Mouse (Mus musculus) adrenal gland, adult 8-10 months (tissue): ENCODE data around the gene Rps16. TPM values are rescaled to one million over a fixed set of nuclear protein-coding genes. Genes with fewer than 3 reads are reported as not detected.

Experiments used
- DNase-seq: peaks from one replicate; pipeline ENCODE4 v3.0.0; 2022
- total RNA-seq, 4 experiments: library from RNA; stranded (reverse); gene quantifications; 2 replicates each; pipeline ENCODE4 v1.2.4; 2022

Rps16 gene
- total RNA-seq, 4 experiments from 2014 or later = 948 to 1,196 (median 1,106) TPM

DNA sequence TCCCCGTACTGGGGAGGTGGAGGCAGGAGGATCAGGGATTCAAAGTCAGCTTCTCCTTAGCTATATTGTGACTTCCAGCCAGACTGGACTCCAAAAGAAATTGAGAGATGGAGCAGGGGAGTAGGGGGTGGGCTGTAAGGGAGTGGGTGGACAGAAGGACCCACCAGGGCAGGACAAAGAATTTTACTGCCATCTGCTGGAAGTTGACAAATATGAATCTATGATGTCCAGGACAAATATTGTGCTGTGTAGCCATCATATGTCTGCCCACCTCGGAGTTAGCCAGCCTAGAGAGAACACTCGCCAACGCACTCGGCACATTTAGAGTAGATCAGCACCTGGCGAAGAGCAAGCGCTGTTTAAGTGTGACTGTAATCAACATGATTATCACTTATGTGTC lies 1.9 kb upstream of the Rps16 start:
- no peak for DNase-seq

DNA sequence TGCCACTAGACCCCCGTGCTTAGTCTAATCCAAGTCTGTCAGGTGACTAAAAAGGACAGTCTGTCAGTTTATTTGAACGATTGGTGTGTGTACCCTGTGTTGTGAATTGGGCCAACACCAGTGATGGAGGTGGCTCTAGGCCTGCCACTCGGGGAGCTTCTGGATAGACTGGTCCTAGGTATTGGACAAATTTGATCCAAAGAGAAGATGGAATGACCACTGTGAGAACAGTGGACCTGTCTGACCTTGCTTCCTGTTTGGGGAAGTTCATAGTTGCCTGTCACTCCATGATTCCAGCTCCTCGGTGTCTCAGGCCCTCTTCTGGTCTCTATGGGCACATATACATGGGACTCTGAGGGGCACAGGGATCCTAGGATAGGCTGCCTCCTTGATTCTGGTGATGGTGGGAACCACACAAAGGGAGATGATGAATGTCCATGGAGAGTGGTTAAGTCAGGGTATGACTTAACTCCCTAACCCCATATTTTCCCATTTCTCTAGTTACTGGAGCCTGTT lies 1.3 kb downstream of the Rps16 start:
- DNase-seq = no peak

DNA sequence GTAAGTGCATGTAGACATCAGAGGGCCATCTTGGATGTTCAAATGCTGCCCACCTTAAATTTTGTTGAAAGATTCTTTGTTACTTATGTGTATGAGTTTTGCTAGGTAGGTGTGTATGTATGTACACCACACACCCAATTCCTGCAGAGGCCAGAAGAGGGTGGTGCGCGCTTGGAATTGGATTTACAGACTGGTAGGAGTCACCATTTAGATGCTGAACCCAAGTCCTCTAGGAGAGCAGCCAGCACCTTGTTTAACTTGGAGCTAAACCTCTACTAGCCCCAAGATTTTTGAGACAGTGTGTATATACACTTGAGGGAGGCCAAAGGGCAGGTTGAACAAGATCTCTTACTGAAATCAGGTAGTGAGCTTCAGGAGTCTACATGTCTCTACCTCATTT lies 2.8 kb downstream of the Rps16 start:
- no peak for DNase-seq

DNA sequence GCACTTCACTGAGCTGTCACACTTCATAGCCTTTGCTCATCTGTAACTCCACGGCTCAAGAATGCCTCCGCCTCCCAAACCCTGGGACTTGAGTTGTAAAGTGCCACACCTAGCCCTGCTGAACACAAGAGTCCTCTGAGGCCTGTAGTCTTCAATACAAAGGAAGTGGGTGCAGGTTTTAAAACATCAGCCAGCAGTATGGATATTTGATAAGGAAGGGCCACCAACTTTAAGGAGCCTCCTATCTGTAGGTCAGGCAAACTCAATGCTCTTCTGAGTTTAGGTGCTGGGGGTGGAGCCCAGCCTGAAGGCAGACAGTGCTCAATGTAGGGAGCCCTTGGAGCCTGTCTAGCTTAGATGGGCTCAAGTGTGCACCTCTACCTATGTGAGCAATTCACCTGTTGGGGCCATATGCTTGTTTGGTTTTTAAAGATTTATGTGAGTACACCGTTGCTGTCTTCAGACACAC lies 3.7 kb downstream of the Rps16 start:
- DNase-seq = no peak

DNA sequence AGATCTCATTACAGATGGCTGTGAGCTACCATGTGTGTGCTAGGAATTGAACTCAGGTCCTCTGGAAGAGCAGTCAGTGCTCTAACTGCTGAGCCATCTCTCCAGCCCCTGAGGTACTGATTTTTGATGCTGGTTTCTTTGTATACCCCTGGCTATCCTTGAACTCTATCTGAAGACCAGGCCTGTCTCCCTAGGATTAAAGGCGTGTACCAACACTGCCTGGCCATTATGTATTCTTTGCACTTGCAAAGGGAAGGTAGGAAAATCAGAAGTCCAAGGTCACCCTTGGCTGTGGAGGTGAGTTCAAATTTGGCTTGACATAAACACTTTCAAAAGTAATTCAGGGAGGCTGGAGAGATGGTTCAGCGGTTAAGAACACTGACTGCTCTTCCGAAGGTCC lies 4.1 kb downstream of the Rps16 start:
- DNase-seq = no peak

DNA sequence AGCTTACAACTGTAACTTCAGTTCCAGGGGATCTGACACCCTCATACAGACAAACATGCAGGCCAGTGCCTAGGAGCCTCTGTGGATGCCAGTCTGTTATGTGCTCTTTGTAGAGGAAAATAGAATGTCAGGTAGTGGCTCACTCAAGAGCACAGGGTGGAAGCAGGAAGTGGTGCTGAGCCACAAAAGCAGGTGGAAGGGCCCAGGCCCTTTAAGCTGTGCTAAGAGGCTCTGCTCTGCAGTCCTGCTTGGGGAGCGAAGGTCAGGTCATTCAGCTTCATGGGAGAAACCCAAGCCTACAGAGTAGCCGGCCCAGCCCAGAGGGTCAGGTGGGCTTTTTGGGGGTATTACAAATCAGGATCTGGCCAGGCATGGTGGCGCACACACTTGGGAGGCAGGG lies 4.8 kb downstream of the Rps16 start:
- no peak for DNase-seq

DNA sequence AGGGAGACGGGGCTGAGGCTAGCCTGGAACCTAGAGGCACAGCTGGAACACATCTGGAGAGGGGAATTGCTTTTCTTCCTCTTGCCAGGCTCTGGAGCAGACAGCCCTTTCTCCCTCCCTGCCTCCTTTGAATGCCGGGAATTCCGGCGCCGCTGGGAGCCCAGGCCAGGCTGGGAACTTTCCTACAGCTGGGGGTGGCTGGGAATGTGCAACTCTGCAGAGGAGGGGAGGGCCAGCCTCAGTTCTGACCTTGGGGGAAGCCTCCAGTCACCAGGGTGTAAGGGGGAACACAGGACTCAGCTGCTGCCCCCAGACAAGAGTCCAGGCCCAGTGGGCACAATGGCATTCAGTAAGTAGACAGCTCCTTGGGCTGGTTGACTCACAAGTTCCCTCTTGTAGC lies 6.5 kb downstream of the Rps16 start:
- no peak for DNase-seq

DNA sequence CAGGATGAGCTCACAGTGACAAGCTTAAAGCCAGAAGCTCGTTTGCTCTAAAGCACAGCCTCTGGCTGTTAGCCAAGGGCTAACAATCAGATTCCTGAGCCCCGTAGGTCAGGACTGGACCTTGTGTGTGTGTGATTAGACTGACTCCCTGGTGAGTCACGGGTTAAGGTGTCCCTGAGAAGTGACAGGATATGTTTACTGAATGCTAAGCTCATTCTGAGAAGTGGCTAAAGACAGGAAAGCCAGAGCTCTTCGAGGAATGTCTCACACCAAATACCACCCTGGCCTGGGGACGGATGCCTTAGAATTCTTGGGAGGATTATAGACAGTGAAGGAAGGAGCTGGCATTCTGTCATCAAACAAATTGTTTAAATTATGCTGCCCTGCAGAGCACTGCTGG lies 7.5 kb downstream of the Rps16 start:
- DNase-seq = peak; percentile 50

DNA sequence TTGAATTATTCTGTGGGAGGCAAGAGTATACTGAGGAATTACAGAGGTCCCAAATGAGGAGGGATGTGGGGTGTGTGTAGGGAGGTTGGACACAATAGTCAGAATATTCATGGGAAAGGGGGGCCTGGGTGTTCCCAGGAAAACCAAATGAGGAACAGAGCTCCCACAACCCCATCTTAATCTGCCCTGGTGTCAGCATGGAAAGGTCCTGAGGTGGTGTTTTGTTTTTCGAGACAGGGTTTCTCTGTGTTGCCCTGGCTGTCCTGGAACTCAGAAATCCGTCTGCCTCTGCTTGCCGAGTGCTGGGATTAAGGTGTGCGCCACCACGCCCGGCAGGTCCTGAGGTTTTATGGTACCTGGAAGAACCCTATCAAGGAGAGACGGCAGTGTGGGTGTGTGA lies 8.0 kb downstream of the Rps16 start:
- DNase-seq = no peak

DNA sequence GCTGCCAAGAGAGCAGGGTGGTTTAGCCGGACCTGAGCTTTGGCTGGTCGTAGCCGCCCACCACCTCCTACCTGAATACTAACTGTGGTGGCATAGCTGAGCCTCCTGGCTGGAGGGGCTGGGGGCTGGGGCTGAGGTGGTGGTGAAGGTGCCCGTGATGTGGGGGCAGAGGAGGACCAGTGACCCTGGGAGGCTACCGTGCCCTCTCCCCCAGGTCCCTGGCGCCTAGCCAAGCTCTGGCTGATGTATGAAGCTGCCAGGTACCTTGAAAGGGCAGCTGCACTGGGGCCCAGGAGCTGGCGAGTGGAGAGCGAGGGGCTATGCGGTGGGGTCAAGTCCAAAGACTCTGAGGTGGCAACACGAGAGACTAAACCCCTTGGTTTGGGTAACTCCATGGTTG lies 9.4 kb downstream of the Rps16 start:
- no peak for DNase-seq

DNA sequence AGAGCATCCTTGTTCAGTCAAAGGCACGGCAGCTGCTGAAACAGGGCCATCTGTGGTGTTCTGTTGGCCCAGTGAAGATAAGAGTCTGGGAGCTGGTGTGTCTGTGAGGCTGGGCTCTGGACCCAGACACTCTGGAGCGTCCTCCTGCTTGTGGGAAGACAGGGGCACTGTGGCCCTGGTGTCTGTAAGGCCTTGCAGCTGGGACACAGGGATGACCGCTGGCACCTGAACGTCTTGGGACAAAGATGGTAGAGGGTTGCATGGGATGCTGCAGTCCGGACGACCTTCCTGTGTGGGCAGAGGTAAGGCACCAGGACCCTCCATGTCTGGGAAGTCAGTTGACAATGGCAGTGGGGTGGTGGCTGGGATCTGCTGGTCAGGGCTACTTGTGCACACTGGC lies 9.8 kb downstream of the Rps16 start:
- no peak for DNase-seq

DNA sequence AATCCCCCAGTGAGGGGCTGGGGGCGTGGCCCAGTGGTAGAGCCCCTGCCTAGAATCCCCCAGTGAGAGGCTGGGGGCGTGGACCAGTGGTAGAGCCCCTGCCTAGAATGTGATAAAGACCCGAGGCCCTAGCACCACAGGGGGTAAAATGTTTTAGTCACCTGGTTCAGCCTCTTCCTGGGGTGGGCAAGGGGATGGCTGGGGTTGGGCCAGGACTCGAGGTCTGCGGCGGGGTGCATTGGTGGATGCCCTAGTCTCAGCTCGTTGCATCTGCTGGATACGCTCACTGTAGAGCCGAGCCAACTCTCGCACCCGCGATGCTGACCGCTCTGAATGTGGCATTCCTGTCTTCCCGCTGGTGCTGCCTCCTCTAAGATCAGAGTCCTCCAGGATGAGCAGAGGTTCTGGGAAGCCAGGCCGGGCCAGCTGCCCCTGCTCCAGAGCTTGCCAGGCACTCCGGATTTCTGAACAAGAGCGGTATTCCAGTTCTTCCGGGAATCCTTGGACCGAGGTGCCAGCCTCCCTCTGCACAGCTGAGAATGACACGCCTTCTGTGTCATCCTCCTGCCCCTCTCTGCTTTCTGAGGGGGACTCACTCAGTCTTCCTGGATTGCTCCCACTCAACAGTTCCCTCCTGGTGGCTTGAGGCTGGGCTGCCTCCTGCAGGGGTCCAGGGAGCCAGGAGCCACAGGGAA lies 11.3 kb downstream of the Rps16 start:
- DNase-seq = no peak

DNA sequence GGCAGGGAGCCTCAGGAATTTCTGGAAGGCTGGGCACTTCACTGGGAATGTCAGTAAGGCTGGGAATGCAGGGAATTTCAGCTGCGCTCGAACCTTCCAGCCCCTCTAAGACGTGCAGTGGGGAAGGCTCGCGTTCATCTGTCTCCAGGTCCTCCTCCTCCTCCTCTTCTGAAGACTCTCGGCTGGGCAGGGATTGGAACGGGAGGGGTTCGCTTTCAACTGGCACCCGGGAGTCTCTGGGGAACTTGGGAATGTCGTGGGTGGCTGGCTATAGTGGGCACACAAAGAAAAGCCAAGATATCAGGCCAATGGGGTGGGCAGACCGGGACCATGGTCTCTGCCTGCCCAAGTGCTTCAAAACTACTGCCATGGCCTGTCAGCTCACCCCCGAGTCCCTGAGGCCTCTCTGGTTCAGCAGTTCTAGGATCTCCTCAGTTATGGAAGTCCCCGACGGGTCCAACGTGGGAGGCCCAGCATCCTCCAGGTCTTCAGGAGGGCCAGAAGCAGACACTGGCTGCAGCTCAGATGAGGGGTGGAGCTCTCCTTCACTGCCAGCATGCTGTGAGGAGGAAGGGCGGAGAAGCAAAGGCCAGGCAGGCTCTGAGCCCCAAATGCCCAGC lies 12.1 kb downstream of the Rps16 start:
- DNase-seq = no peak

DNA sequence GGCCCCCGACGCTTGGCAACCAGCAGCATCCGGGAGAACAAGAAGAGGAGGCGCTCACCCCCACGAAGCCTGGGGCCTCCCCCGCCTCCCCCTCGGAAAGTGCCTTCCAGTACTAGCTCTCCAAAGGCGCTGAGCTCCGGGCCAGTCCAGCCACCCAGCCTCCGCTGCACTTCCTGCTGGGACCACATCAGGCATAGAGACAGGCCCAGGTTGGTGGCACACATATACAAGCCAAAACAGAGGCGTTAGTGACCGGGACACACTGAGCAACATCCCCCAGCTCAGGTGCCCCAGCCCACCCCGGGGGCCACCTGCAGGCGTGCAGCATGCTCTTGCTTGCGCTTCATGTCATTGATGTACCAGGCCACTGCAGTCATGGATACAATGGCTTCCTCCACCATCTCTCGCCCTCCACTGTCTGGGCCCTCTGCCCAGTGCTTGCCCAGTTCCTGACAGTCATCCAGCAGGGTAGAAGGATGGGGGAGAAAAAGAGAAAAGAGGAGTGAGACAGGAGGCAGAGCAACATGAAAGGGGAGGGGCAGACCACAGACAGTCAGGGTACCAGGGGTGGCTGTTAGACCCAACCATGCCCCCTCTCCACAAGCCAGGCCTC lies 17.3 kb downstream of the Rps16 start:
- no peak for DNase-seq

DNA sequence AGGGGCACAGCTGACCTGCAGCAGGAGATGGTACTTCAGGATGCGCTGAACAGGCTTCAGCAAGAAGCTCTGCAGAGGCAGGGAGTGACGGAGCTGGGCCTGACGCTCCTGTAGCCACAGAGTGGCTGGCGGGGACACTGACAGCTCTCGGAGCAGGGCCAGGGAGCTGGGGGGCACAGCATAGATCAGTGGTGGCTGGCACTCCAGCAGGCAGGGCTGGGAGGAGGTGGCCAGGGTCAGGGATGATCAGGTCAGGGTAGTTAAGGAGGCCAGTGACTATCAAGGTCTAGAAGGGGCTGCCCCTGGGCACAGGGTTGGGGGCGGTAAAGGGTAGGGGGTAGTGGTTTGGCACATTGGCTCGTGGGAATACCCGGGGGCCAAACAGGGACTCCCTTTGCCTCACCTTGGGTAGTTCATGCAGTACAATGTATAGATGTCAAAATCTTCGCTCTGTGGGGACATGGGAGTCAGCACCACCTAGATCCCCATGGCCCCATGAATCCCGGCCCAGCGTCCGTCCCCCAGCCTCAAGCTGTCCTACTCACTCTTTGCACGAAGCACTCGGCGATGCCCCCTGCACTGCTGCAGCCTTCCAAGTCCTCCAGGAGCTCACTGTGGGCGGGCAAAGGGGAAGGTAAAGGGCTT lies 17.9 kb downstream of the Rps16 start:
- DNase-seq = no peak

DNA sequence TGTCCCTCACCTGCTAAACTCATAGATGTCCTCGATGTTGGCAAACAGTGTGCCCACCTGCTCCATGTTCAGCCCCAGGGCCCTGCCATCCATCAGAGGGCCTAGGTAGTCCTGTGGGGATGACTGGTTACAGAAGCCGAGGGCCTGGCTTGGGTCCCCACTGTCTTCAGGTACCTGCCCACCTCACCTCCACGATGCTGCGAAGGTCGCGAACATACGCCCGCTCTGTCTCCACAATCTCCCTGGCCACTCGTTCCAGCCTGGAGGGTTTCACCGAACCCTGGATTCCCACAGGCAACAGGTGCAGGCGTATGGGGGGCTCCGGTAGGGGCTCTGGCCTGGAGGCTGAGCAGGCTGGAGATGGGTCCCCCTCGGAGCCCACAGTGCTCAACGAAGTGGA lies 19.6 kb downstream of the Rps16 start:
- no peak for DNase-seq

DNA sequence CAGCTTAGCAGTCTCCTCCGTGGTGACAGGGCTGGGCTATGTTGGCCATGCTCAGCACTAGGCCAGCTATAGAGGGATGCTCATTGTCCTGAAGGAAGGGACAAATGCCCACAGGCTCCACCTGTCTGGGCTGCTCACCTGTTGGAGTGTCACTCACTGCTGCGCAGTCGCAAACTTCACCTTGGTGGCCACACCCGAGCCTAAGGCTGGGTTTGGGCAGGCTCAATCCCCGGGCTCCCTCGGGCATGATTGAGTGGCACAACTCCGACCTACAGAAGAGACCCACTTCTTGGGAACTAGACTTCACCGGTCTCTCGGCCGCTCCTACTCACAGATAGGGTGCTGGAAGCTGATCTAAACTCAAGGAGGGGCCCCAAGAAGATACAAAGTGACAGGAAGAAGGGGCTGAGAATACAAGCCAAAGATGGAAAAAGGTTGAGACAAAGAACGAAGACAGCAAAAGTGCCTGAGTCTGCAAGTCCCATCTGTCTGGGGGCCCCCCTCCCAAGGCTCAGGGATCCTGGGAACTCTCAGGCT lies 20.6 kb downstream of the Rps16 start:
- DNase-seq = no peak

DNA sequence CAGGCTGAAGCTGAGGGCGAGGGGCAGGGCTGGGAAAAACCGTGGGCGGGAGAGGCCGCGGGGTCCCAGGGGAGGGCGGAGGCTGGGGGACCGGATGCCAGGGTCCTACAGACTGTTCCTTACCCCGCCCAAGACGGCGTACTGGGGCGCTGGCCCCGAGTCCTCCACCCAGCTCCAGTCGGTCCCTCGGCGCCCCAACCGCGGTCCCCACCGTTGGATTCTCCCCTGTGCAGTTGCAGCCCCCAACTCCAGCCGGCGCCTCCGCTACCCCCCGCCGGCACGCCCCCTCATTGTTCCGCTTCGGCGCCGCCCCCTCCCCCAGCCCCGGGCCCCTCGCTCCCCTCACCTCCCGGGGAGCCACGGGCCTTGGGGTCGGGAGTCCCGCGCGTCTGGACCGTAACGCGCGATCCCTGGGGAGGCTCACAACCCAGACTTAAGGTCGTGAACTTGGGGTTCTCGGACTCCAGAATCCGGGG lies 21.1 kb downstream of the Rps16 start:
- peak; percentile 49 for DNase-seq

DNA sequence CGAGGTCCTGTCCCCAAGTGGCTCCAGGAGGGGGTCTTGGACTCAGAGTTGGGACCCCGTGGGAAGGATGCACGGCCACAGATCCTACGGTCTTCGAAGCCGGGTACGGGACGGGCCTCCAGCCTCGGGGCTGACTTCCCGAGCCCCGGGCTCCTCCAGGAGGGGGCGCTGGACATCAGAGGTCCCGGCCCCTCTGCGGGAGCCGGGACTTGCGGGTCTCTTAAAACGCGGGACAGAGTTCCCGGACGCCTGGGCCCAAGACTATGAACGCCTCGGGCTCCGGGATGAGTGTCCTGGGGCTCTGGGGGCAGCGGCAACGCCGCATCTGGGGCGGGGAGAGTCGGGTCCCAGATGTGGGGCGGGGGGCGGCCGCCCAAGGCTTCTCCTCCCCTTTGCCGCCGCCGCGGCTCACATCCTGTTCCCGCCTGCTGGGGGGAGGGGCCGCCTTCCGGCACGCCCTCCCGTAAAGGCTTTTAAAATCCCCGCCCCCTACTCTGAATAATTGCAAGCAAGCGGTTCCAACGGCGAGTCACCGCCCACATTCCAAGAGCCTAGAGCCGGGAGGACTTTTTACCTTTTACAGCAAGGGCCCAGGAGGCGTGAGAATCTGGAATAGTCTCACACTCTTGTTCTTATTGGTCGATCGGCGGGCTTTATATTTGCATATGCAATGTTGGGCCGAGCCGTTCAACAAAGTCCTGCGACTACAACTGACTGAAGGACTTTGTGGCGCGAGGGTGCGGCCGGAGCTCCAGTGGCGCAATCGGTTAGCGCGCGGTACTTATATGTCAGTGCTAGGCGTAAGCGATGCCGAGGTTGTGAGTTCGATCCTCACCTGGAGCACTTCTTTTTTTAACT lies 22.0 kb downstream of the Rps16 start, which contains the start of gene Plekhg2:
Plekhg2 (minus strand) TSS at position 349 of the 858 bp plus-strand sequence.
- DNase-seq = peak; percentile 98

DNA sequence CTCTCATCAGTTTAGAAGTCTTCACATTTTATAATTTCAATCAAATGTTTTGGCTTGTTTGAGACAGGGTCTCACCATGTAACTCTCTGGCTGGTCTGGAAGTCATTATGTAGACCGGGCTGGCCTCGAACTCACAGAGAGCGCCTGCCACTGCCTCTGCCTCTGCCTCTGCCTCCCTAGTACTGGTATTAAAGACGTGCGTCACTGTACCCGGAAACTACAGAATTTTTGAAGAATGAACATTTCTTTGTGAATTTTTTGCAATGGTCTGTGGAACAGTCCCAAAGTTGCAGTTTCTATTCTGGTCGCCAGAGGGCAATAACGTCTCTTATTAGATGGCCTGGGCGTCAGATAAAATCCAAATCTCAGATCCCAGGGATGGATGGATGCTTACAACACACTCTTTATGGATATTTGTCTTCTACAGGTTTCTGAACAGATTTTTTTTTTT lies 22.7 kb downstream of the Rps16 start:
- DNase-seq = peak; percentile 77

DNA sequence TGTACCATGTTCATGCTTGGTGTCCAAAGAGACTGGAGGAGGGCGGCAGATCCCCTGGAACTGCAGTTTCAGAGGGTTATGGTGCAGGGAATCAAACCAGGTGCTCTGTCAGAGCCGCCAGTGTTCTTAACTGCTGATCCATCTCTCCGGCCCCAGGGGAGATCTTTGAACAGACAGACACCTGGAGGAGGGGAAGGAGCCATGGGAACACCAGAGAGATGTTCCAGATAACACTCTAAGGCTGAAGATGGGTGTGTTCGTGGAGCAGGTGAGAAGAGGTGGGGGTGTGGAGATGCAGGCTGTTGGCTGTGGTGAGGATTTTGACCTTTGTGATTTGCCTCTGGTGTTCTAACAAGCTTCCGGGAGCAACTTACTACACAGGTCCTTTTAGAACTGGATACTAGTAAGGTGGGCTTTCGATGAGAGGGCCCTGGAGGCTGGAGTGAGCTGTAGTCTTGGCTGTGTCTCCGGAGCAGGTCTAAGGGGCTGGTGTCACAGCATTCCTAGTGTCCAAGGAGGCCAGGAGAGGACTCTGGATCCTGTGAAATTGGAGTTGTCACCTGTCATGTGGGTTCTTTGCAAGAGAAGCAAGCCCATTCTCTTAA lies 23.5 kb downstream of the Rps16 start:
- DNase-seq = no peak
